ENCODE assay signal across 32 mouse cellular contexts in genomic region chr13:113713186-113713585, GRCm38 (mm10). TPM values are rescaled to one million over a fixed set of nuclear protein-coding genes. Genes with fewer than 3 reads are reported as not detected.
"Had no signal": no experiment of that assay in that cellular context is flagged by ENCODE, and none has a peak within 500 bp of the region (broad histone marks: within the 10 kb centered on the region; RNA-seq: fewer than 3 reads in every experiment).

No protein-coding gene starts in this region.

- H3K4me2 ChIP-seq: limb, embryonic 12.5 days; limb, embryonic 13.5 days; limb, embryonic 15.5 days; liver, embryonic 11.5 days; liver, embryonic 12.5 days; liver, embryonic 13.5 days; liver, embryonic 15.5 days; lung, embryonic 14.5 days; lung, embryonic 15.5 days; midbrain, embryonic 11.5 days; midbrain, embryonic 12.5 days; midbrain, embryonic 13.5 days; midbrain, embryonic 15.5 days had no signal

- H3K4me3 ChIP-seq: limb, embryonic 10.5 days; limb, embryonic 12.5 days; limb, embryonic 13.5 days; limb, embryonic 15.5 days; liver, embryonic 12.5 days; liver, embryonic 13.5 days; liver, embryonic 15.5 days; lung, embryonic 15.5 days; megakaryocyte, embryonic 14.5 days; midbrain, embryonic 10.5 days; midbrain, embryonic 12.5 days; midbrain, embryonic 13.5 days; midbrain, embryonic 15.5 days; myocyte had no signal

- H3K36me3 ChIP-seq: limb, embryonic 10.5 days; limb, embryonic 12.5 days; limb, embryonic 13.5 days; limb, embryonic 15.5 days; liver, embryonic 12.5 days; liver, embryonic 13.5 days; liver, embryonic 15.5 days; lung, embryonic 15.5 days; midbrain, embryonic 10.5 days; midbrain, embryonic 12.5 days; midbrain, embryonic 13.5 days; midbrain, embryonic 15.5 days had no signal

- H3K27ac ChIP-seq: limb, embryonic 10.5 days; limb, embryonic 12.5 days; limb, embryonic 13.5 days; limb, embryonic 15.5 days; liver, embryonic 12.5 days; liver, embryonic 13.5 days; liver, embryonic 14.5 days; liver, embryonic 15.5 days; lung, embryonic 15.5 days; macrophage; midbrain, embryonic 10.5 days; midbrain, embryonic 12.5 days; midbrain, embryonic 13.5 days; midbrain, embryonic 15.5 days had no signal

- DNase-seq: left cerebral cortex, postnatal 4 days; liver; liver, embryonic 13.5 days; liver, postnatal 0 days; lung, adult 18-20 months; lung, adult 2 months; lung, embryonic 14.5 days; lung, postnatal 10 days; lung, postnatal 14 days; lung, postnatal 36 days; lung, postnatal 4 days; midbrain, embryonic 14.5 days had no signal

- ATAC-seq: liver, embryonic 12.5 days; liver, postnatal 0 days; lung, postnatal 0 days; midbrain, embryonic 13.5 days; midbrain, embryonic 15.5 days; midbrain, embryonic 16.5 days had no signal

- H3K4me1 ChIP-seq: limb, embryonic 12.5 days; limb, embryonic 13.5 days; limb, embryonic 15.5 days; liver, embryonic 12.5 days; liver, embryonic 13.5 days; liver, embryonic 15.5 days; lung, embryonic 15.5 days; megakaryocyte, embryonic 14.5 days; midbrain, embryonic 10.5 days; midbrain, embryonic 12.5 days; midbrain, embryonic 13.5 days; midbrain, embryonic 15.5 days had no signal

- H3K9ac ChIP-seq: limb, embryonic 12.5 days; limb, embryonic 13.5 days; limb, embryonic 15.5 days; liver, embryonic 12.5 days; liver, embryonic 13.5 days; liver, embryonic 14.5 days; liver, embryonic 15.5 days; liver, postnatal 0 days; lung, embryonic 14.5 days; lung, embryonic 15.5 days; midbrain, embryonic 12.5 days; midbrain, embryonic 13.5 days; midbrain, embryonic 15.5 days had no signal

- H3K27me3 ChIP-seq: limb, embryonic 12.5 days; limb, embryonic 13.5 days; limb, embryonic 15.5 days; liver, embryonic 12.5 days; liver, embryonic 13.5 days; liver, embryonic 15.5 days; lung, embryonic 15.5 days; megakaryocyte, embryonic 14.5 days; midbrain, embryonic 13.5 days; midbrain, embryonic 15.5 days had no signal

- H3K9me3 ChIP-seq: limb, embryonic 10.5 days; limb, embryonic 15.5 days; liver, embryonic 13.5 days; liver, embryonic 15.5 days; lung, embryonic 15.5 days; midbrain, embryonic 10.5 days; midbrain, embryonic 15.5 days had no signal

RNA-seq across cellular contexts. Expression of gene Hspb3, which starts 49.7 kb away (rescaled TPM):
- polyA plus RNA-seq: limb, embryonic 10.5 days; liver, adult 2 months; liver, embryonic 14.5 days; liver, postnatal 0 days; lung, embryonic 14.5 days; macrophage; midbrain, embryonic 10.5 days; midbrain, embryonic 11.5 days; midbrain, embryonic 12.5 days; midbrain, embryonic 15.5 days; midbrain, embryonic 16.5 days had no signal
